Mouse (Mus musculus): ENCODE results near the gene Olfr484. TPM values are rescaled to one million over a fixed set of nuclear protein-coding genes. Genes with fewer than 3 reads are reported as not detected.
"Not testable (repeated sequence)": the region's sequence is repeated elsewhere in the genome, so short reads cannot be mapped to it uniquely, and the experiment has no call there.

Olfr484 gene
- not detected for total RNA-seq (2021)
- not detected in 2 replicates for polyA plus RNA-seq (2012; rRNA removed)
- long read RNA-seq: 0 reads

- no peak for DNase-seq
These were observed at the start of gene Olfr484 for GRCm38 (mm10) chr7:108127349-108127748. Gene Olfr484 (minus strand): TSS chr7:108127449.

- DNase-seq: not testable (repeated sequence)
These were observed 45.4 kb upstream of the Olfr484 start, which contains the start of gene Olfr486 for GRCm38 (mm10) chr7:108172642-108173041. Gene Olfr486 (minus strand): TSS chr7:108172742.

GRCm38 (mm10) chr7:108159771-108160170, 32.5 kb upstream of the Olfr484 start, which contains the start of gene Olfr485:
Gene Olfr485 (minus strand): TSS chr7:108159871.
- no peak for DNase-seq

GRCm38 (mm10) chr7:108121416-108121815, 5.8 kb downstream of the Olfr484 start:
- no peak for DNase-seq

- DNase-seq: no peak
These were observed 6.6 kb downstream of the Olfr484 start for GRCm38 (mm10) chr7:108120681-108121080.

- no peak for DNase-seq
These were observed 26.7 kb downstream of the Olfr484 start, which contains the start of gene Olfr483 for GRCm38 (mm10) chr7:108100549-108100948. Gene Olfr483 (plus strand): TSS chr7:108100849.

GRCm38 (mm10) chr7:108097486-108097885, 29.8 kb downstream of the Olfr484 start, which contains the start of gene Olfr482:
Gene Olfr482 (minus strand): TSS chr7:108097586.
- DNase-seq: no peak

GRCm38 (mm10) chr7:108079555-108079954, 47.7 kb downstream of the Olfr484 start, which contains the start of gene Olfr481:
Gene Olfr481 (plus strand): TSS chr7:108079855.
- no peak for DNase-seq

Other genes starting within 250 kb of the Olfr484 start
- not detected for gene Olfr472, start 229.5 kb downstream of the Olfr484 start, total RNA-seq (2021)
- not detected in 2 replicates for gene Olfr472, start 229.5 kb downstream of the Olfr484 start, polyA plus RNA-seq (2012; rRNA removed)
- not detected for gene Olfr473, start 197.0 kb downstream of the Olfr484 start, total RNA-seq (2021)
- gene Olfr473, start 197.0 kb downstream of the Olfr484 start, polyA plus RNA-seq (2012; rRNA removed): not detected in 2 replicates
- not detected for gene Olfr474, start 172.8 kb downstream of the Olfr484 start, total RNA-seq (2021)
- not detected in 2 replicates for gene Olfr474, start 172.8 kb downstream of the Olfr484 start, polyA plus RNA-seq (2012; rRNA removed)
- not detected for gene Olfr476, start 162.6 kb downstream of the Olfr484 start, total RNA-seq (2021)
- gene Olfr476, start 162.6 kb downstream of the Olfr484 start, polyA plus RNA-seq (2012; rRNA removed): not detected in 2 replicates
- gene Olfr477, start 140.8 kb downstream of the Olfr484 start, total RNA-seq (2021): not detected
- gene Olfr477, start 140.8 kb downstream of the Olfr484 start, polyA plus RNA-seq (2012; rRNA removed): not detected in 2 replicates
- not detected for gene Olfr478, start 93.5 kb downstream of the Olfr484 start, total RNA-seq (2021)
- not detected in 2 replicates for gene Olfr478, start 93.5 kb downstream of the Olfr484 start, polyA plus RNA-seq (2012; rRNA removed)
- gene Olfr479, start 76.8 kb downstream of the Olfr484 start, total RNA-seq (2021): not detected
- not detected in 2 replicates for gene Olfr479, start 76.8 kb downstream of the Olfr484 start, polyA plus RNA-seq (2012; rRNA removed)
- not detected for gene Olfr480, start 60.1 kb downstream of the Olfr484 start, total RNA-seq (2021)
- gene Olfr480, start 60.1 kb downstream of the Olfr484 start, polyA plus RNA-seq (2012; rRNA removed): not detected in 2 replicates
- gene Olfr481, start 47.6 kb downstream of the Olfr484 start, total RNA-seq (2021): not detected
- gene Olfr481, start 47.6 kb downstream of the Olfr484 start, polyA plus RNA-seq (2012; rRNA removed): not detected in 2 replicates
- gene Olfr482, start 29.9 kb downstream of the Olfr484 start, total RNA-seq (2021): 1 to 10 TPM; 1.5 to 3.5 TPM
- not detected in 2 replicates for gene Olfr482, start 29.9 kb downstream of the Olfr484 start, polyA plus RNA-seq (2012; rRNA removed)
- gene Olfr483, start 26.6 kb downstream of the Olfr484 start, total RNA-seq (2021): not detected
- not detected in 2 replicates for gene Olfr483, start 26.6 kb downstream of the Olfr484 start, polyA plus RNA-seq (2012; rRNA removed)
- gene Olfr485, start 32.4 kb upstream of the Olfr484 start, total RNA-seq (2021): not detected
- gene Olfr485, start 32.4 kb upstream of the Olfr484 start, polyA plus RNA-seq (2012; rRNA removed): not detected in 2 replicates
- not detected for gene Olfr486, start 45.3 kb upstream of the Olfr484 start, total RNA-seq (2021)
- not detected in 2 replicates for gene Olfr486, start 45.3 kb upstream of the Olfr484 start, polyA plus RNA-seq (2012; rRNA removed)
- not detected for gene Olfr487, start 87.2 kb upstream of the Olfr484 start, total RNA-seq (2021)
- not detected in 2 replicates for gene Olfr487, start 87.2 kb upstream of the Olfr484 start, polyA plus RNA-seq (2012; rRNA removed)
- not detected for gene Olfr488, start 130.9 kb upstream of the Olfr484 start, total RNA-seq (2021)
- not detected in 2 replicates for gene Olfr488, start 130.9 kb upstream of the Olfr484 start, polyA plus RNA-seq (2012; rRNA removed)
- not detected for gene Olfr490, start 161.5 kb upstream of the Olfr484 start, total RNA-seq (2021)
- gene Olfr490, start 161.5 kb upstream of the Olfr484 start, polyA plus RNA-seq (2012; rRNA removed): not detected in 2 replicates
- gene Olfr491, start 186.0 kb upstream of the Olfr484 start, total RNA-seq (2021): not detected
- gene Olfr491, start 186.0 kb upstream of the Olfr484 start, polyA plus RNA-seq (2012; rRNA removed): not detected in 2 replicates
- not detected for gene Olfr492, start 196.2 kb upstream of the Olfr484 start, total RNA-seq (2021)
- gene Olfr492, start 196.2 kb upstream of the Olfr484 start, polyA plus RNA-seq (2012; rRNA removed): not detected in 2 replicates
- gene Olfr493, start 219.5 kb upstream of the Olfr484 start, total RNA-seq (2021): not detected
- gene Olfr493, start 219.5 kb upstream of the Olfr484 start, polyA plus RNA-seq (2012; rRNA removed): not detected in 2 replicates
- gene Olfr494, start 237.9 kb upstream of the Olfr484 start, total RNA-seq (2021): not detected
- not detected in 2 replicates for gene Olfr494, start 237.9 kb upstream of the Olfr484 start, polyA plus RNA-seq (2012; rRNA removed)

Data from adrenal gland, adult 2 months (tissue).